Mouse (Mus musculus): ENCODE measurements around the gene Bcl7c. TPM values are rescaled to one million over a fixed set of nuclear protein-coding genes. Genes with fewer than 3 reads are reported as not detected.
"Not testable (repeated sequence)": the region's sequence is repeated elsewhere in the genome, so short reads cannot be mapped to it uniquely, and the experiment has no call there.

Gene Bcl7c
- total and polyA plus RNA-seq, 3 experiments: 13.5 to 34.5 (median 34.1) TPM

- TF ChIP-seq EP300 (IDR thresholded peaks at IDR 0.05; ENCODE audit: insufficient read depth, low read depth, low read length) (peak; percentile 69), POLR2A (IDR thresholded peaks at IDR 0.05; ENCODE audit: insufficient read depth, low read depth, low read length) (peak; percentile 66), CTCF (IDR thresholded peaks at IDR 0.05) (no peak)
- Histone ChIP-seq H3K27me3 (ENCODE audit: control insufficient read depth, insufficient read depth, low read length) (no peaks in the 10 kb centered on the region), H3K36me3 (ENCODE audit: control insufficient read depth, insufficient read depth, low read length) (no peaks in the 10 kb centered on the region), H3K9ac (ENCODE audit: low read depth, low read length) (peak overlapping the region; percentile 61), H3K4me3 (peak overlapping the region; percentile 79), H3K79me2 (replicated peaks; ENCODE audit: control insufficient read depth, insufficient read depth, low read length) (no peaks in the 10 kb centered on the region), H3K4me1 (ENCODE audit: control insufficient read depth, insufficient read depth, low read length) (peaks cover 2% of the 10 kb centered on the region), H3K27ac (peak overlapping the region; percentile 86)
- DNase-seq: peak; percentile 89 to 97
- intact Hi-C loops (cut with DNase I): loop anchor here (2.0 kb wide), 1 partner anchor 33 kb away; the partner anchor contains the start of gene Ctf1
- WGBS: under 1% methylated on average over 39 of the region's 39 CpGs
Observed at GRCm38 (mm10) chr7:127745652-127746493, 37.1 kb upstream of the Bcl7c start.

GRCm38 (mm10) chr7:127745251-127745651 is 36.5 kb upstream of the Bcl7c start:
- no peaks in the 10 kb centered on the region for H3K27me3 ChIP-seq (ENCODE audit: control insufficient read depth, insufficient read depth, low read length)
- no peaks in the 10 kb centered on the region for H3K36me3 ChIP-seq (ENCODE audit: control insufficient read depth, insufficient read depth, low read length)
- under 1% methylated on average over 19 of the region's 19 CpGs for WGBS
- H3K9ac ChIP-seq (ENCODE audit: low read depth, low read length): peak overlapping the region; percentile 57
- peak; percentile 75 for TF ChIP-seq EP300 (IDR thresholded peaks at IDR 0.05; ENCODE audit: insufficient read depth, low read depth, low read length)
- peak; percentile 71 for TF ChIP-seq POLR2A (IDR thresholded peaks at IDR 0.05; ENCODE audit: insufficient read depth, low read depth, low read length)
- TF ChIP-seq CTCF (IDR thresholded peaks at IDR 0.05): peak; percentile 18; the same call in 1 of the 2 replicates
- peak overlapping the region; percentile 79 for H3K4me3 ChIP-seq
- peak overlapping the region; percentile 86 for H3K27ac ChIP-seq
- H3K4me1 ChIP-seq (ENCODE audit: control insufficient read depth, insufficient read depth, low read length): peaks cover 2% of the 10 kb centered on the region
- intact Hi-C loops (cut with DNase I): no loop called here
- no peaks in the 10 kb centered on the region for H3K79me2 ChIP-seq (replicated peaks; ENCODE audit: control insufficient read depth, insufficient read depth, low read length)
- DNase-seq: peak; percentile 83 to 94

- no peak for TF ChIP-seq POLR2A (IDR thresholded peaks at IDR 0.05; ENCODE audit: insufficient read depth, low read depth, low read length)
- 0 out of 2 replicates have a peak, but pooled peaks have one; percentile 29 for TF ChIP-seq EP300 (IDR thresholded peaks at IDR 0.05; ENCODE audit: insufficient read depth, low read depth, low read length)
- TF ChIP-seq CTCF (IDR thresholded peaks at IDR 0.05): peak; percentile 68
- no peaks in the 10 kb centered on the region for H3K79me2 ChIP-seq (replicated peaks; ENCODE audit: control insufficient read depth, insufficient read depth, low read length)
- intact Hi-C loops (cut with DNase I): loop anchor here (1.0 kb wide), 1 partner anchor 69 kb away; no protein-coding TSS in a partner anchor
- H3K9ac ChIP-seq (ENCODE audit: low read depth, low read length): peak within 1 kb of the TSS; percentile 57
- no peaks in the 10 kb centered on the region for H3K36me3 ChIP-seq (ENCODE audit: control insufficient read depth, insufficient read depth, low read length)
- DNase-seq: peak; percentile 70 to 73
- H3K27ac ChIP-seq: peak within 1 kb of the TSS; percentile 86
- H3K4me1 ChIP-seq (ENCODE audit: control insufficient read depth, insufficient read depth, low read length): peaks cover 2% of the 10 kb centered on the region
- no peaks in the 10 kb centered on the region for H3K27me3 ChIP-seq (ENCODE audit: control insufficient read depth, insufficient read depth, low read length)
- H3K4me3 ChIP-seq: peak within 1 kb of the TSS; percentile 79
- under 1% methylated on average over 26 of the region's 26 CpGs for WGBS
Observed at GRCm38 (mm10) chr7:127744366-127745045, 35.8 kb upstream of the Bcl7c start, which contains the start of gene Fbxl19. Gene Fbxl19 (plus strand): TSS chr7:127744543.

- H3K9ac ChIP-seq (ENCODE audit: low read depth, low read length); H3K4me1 ChIP-seq (ENCODE audit: control insufficient read depth, insufficient read depth, low read length); H3K27me3 ChIP-seq (ENCODE audit: control insufficient read depth, insufficient read depth, low read length); intact Hi-C loops (cut with DNase I); DNase-seq; H3K4me3 ChIP-seq; H3K27ac ChIP-seq; H3K79me2 ChIP-seq (replicated peaks; ENCODE audit: control insufficient read depth, insufficient read depth, low read length); H3K36me3 ChIP-seq (ENCODE audit: control insufficient read depth, insufficient read depth, low read length): not testable (repeated sequence)
- 86% methylated on average over 1 of the region's 5 CpGs for WGBS
Observed at GRCm38 (mm10) chr7:127732066-127732465, 23.3 kb upstream of the Bcl7c start, which contains the start of gene Ctf2. Gene Ctf2 (minus strand): TSS chr7:127732166.

GRCm38 (mm10) chr7:127730170-127730569 is 21.4 kb upstream of the Bcl7c start:
- H3K4me3 ChIP-seq: no peak overlapping the region
- H3K9ac ChIP-seq (ENCODE audit: low read depth, low read length): no peak overlapping the region
- H3K27ac ChIP-seq: no peak overlapping the region
- TF ChIP-seq EP300 (IDR thresholded peaks at IDR 0.05; ENCODE audit: insufficient read depth, low read depth, low read length): no peak
- TF ChIP-seq POLR2A (IDR thresholded peaks at IDR 0.05; ENCODE audit: insufficient read depth, low read depth, low read length): no peak
- no peak for TF ChIP-seq CTCF (IDR thresholded peaks at IDR 0.05)
- no peaks in the 10 kb centered on the region for H3K36me3 ChIP-seq (ENCODE audit: control insufficient read depth, insufficient read depth, low read length)
- no peaks in the 10 kb centered on the region for H3K4me1 ChIP-seq (ENCODE audit: control insufficient read depth, insufficient read depth, low read length)
- H3K79me2 ChIP-seq (replicated peaks; ENCODE audit: control insufficient read depth, insufficient read depth, low read length): no peaks in the 10 kb centered on the region
- no peaks in the 10 kb centered on the region for H3K27me3 ChIP-seq (ENCODE audit: control insufficient read depth, insufficient read depth, low read length)
- intact Hi-C loops (cut with DNase I): no loop called here
- DNase-seq: no peak
- WGBS: 50% methylated on average over 4 of the region's 4 CpGs
